Mouse (Mus musculus): Measurements from ENCODE around the gene Ccr4. TPM values are rescaled to one million over a fixed set of nuclear protein-coding genes. Genes with fewer than 3 reads are reported as not detected.

Ccr4 gene
- polyA plus RNA-seq, 1 experiment from 2014 or later, result not detected

DNA sequence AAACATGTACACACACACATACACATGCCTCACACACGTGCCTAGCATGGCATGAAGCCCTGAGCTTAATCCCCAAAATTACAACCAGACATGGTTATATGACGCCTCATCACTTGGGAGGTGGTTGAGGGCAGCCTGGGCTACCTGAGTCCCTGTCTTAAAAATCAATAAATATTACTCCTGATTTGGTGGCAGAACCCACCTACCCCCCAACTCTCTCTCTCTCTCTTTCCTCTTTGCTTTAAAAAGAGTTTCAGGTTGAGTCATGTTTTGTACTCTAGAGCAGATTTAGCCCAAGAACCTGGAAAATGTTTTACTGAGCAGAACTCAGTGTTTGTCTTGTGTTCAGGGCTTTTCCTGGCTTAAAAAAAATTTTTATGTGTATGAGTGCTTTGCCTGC is 49.3 kb downstream of the Ccr4 start:
- no peak for ATAC-seq (ENCODE audit: low FRiP score)
- H3K36me3 ChIP-seq, result peaks cover 30% of the 10 kb centered on the region
- no peaks in the 10 kb centered on the region for H3K9me3 ChIP-seq
- 92% methylated on average over 2 of the region's 2 CpGs for WGBS
- H3K4me1 ChIP-seq (replicated peaks), result no peaks in the 10 kb centered on the region
- H3K27me3 ChIP-seq, result no peaks in the 10 kb centered on the region
- no peak overlapping the region for H3K4me3 ChIP-seq
- H3K4me2 ChIP-seq, result no peak overlapping the region
- H3K27ac ChIP-seq, result no peak overlapping the region
- no peak overlapping the region for H3K9ac ChIP-seq

DNA sequence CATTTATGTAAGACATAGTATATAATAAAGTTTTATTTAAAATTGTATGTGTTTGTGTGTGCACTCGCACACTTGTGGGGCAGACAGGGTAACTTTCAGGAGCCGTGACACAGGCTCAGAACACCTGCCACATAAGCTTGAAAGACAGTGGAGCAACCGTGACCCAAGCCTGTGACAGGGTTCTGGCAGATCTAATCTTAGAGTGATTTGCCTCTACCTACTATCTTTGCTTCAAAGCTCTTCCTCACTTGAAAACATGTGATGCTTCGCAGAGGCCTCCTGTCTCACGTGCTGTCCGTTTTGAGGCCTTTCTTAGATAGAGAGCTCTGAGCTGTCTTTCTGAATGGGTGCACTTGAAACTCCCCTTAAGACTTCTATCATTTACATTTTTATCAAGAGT is 52.3 kb downstream of the Ccr4 start:
- WGBS, result 93% methylated on average over 6 of the region's 6 CpGs
- Histone ChIP-seq H3K27ac (no peak overlapping the region), H3K36me3 (peaks cover 15% of the 10 kb centered on the region), H3K4me2 (no peak overlapping the region), H3K9ac (no peak overlapping the region), H3K4me3 (no peak overlapping the region), H3K9me3 (no peaks in the 10 kb centered on the region), H3K27me3 (no peaks in the 10 kb centered on the region), H3K4me1 (replicated peaks) (no peaks in the 10 kb centered on the region)
- no peak for ATAC-seq (ENCODE audit: low FRiP score)

DNA sequence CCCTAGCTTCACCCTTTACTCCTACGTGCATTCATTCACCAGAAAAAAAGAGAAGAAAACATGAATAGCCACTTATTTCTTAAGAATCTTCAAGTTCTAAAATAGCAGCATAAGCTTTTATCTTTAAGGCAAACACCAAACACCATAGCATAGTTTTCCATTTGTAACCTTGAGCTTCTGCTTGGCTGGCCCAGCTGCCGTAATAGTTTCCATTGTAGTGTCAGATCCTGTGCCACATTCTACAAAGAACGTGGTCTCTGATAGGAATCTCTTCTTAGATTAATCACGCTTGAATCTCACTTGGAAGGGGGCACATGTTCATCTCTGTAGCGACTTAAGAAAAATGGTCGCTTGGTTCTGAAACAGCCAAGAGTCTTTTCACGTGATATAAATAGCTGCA is 53.1 kb downstream of the Ccr4 start:
- Histone ChIP-seq H3K4me3 (no peak overlapping the region), H3K4me2 (no peak overlapping the region), H3K27me3 (no peaks in the 10 kb centered on the region), H3K9ac (no peak overlapping the region), H3K4me1 (replicated peaks) (no peaks in the 10 kb centered on the region), H3K9me3 (no peaks in the 10 kb centered on the region), H3K36me3 (peaks cover 9% of the 10 kb centered on the region), H3K27ac (no peak overlapping the region)
- ATAC-seq (ENCODE audit: low FRiP score), result no peak
- 85% methylated on average over 7 of the region's 7 CpGs for WGBS

DNA sequence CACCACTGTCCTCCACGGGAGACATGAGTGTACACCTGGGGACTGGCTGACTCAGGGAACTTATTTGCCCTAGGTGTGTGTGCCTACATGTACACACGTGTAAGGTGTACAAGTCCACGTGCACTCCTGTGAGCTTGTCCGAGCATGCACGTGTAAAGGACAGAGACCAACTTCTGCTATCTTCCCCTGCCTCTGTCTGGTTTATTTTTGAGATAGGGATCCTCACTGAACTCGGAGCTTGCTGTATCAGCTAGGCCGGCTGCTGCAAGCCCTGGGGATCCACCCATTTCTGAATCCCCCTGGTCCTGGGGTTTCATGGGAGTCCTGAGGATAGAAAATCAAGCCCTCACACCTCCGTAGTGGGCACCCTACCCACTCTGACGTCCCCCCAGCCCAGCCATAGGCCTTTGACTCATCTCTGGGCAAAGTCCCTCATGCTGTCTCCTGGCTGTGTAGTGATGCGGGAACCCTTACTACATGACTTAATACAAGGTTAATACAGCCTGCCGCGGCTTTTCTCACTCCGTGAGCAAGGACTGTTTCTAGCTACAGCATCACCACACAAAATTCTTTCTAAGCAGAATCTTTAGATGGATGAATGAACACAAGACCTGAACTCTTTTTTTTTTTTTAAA is 55.5 kb downstream of the Ccr4 start:
- Histone ChIP-seq H3K4me2 (no peak overlapping the region), H3K36me3 (peaks cover 8% of the 10 kb centered on the region; the same call in 1 of the 2 replicates), H3K4me3 (no peak overlapping the region), H3K27ac (no peak overlapping the region), H3K9me3 (no peaks in the 10 kb centered on the region), H3K27me3 (no peaks in the 10 kb centered on the region), H3K9ac (no peak overlapping the region), H3K4me1 (replicated peaks) (no peaks in the 10 kb centered on the region)
- WGBS, result 91% methylated on average over 13 of the region's 13 CpGs
- ATAC-seq (ENCODE audit: low FRiP score), result no peak

DNA sequence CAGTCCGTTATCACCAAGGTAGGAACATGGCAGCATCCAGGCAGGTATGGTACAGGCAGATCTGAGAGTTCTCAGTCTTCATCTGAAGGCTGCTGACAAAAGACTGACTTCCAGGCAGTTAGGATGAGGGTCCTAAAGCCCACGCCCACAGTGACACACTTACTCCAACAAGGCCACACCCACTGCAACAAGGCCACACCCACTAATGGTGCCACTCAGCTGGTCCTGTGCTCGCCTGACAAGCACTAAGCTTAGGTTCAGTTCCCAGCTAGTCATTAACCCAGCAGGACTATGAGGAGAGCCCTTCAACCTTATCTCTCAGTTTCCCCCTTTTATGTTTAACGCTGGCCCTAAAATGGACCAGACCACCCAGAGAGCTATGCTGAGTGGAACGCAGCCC is 56.0 kb downstream of the Ccr4 start:
- Histone ChIP-seq H3K4me3 (no peak overlapping the region), H3K9ac (no peak overlapping the region), H3K36me3 (peaks cover 8% of the 10 kb centered on the region; the same call in 1 of the 2 replicates), H3K9me3 (no peaks in the 10 kb centered on the region), H3K27ac (no peak overlapping the region), H3K4me2 (no peak overlapping the region), H3K27me3 (no peaks in the 10 kb centered on the region), H3K4me1 (replicated peaks) (no peaks in the 10 kb centered on the region)
- no peak for ATAC-seq (ENCODE audit: low FRiP score)
- WGBS, result 87% methylated on average over 5 of the region's 5 CpGs

DNA sequence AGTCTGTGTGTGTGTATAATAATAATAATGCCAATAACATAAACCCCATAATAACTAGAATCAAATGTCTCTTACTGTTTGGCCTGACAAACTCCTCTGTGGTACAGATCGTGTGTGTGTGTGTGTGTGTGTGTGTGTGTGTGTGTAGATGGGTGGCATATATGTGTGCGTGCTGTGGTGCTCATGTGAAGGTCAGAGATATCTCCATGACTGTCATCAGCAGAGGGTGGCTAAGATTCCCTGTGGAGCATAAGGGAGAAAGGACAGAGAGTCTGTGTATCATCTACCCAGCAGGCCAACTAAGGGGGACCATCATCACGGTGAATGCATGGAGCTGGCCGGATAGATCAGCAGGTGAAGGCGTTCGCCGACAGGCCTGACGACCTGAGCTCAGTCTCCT is 57.8 kb downstream of the Ccr4 start:
- H3K27me3 ChIP-seq, result no peaks in the 10 kb centered on the region
- ATAC-seq (ENCODE audit: low FRiP score), result no peak
- WGBS, result 95% methylated on average over 8 of the region's 8 CpGs
- H3K4me1 ChIP-seq (replicated peaks), result no peaks in the 10 kb centered on the region
- H3K9me3 ChIP-seq, result no peaks in the 10 kb centered on the region
- no peak overlapping the region for H3K4me2 ChIP-seq
- no peak overlapping the region for H3K9ac ChIP-seq
- H3K4me3 ChIP-seq, result no peak overlapping the region
- H3K27ac ChIP-seq, result no peak overlapping the region
- peaks cover 7% of the 10 kb centered on the region for H3K36me3 ChIP-seq

DNA sequence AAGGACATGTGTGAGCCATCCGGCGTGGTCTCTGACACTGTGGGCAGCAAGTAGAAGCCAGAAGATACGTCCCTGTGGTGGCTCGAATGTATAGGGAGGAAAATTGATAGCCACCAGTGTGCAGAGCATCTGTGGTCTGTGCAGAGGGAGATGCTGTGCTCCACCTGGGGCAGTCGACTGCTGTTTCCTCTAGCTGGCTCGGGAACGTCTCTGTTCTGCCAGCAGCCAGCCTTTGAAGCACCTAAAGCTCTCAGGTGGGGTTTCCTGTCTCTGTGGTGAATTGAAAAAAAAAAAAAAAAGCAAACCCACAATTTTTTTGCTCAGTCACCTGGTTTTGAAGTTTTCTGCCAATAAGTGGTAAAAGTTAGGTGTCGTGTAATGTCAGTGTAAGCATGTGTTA is 61.4 kb downstream of the Ccr4 start:
- H3K4me3 ChIP-seq, result no peak overlapping the region
- ATAC-seq (ENCODE audit: low FRiP score), result no peak
- H3K9me3 ChIP-seq, result no peaks in the 10 kb centered on the region
- 94% methylated on average over 8 of the region's 8 CpGs for WGBS
- H3K9ac ChIP-seq, result no peak overlapping the region
- peaks cover 9% of the 10 kb centered on the region for H3K36me3 ChIP-seq
- no peaks in the 10 kb centered on the region for H3K4me1 ChIP-seq (replicated peaks)
- no peak overlapping the region for H3K4me2 ChIP-seq
- no peaks in the 10 kb centered on the region for H3K27me3 ChIP-seq
- no peak overlapping the region for H3K27ac ChIP-seq

DNA sequence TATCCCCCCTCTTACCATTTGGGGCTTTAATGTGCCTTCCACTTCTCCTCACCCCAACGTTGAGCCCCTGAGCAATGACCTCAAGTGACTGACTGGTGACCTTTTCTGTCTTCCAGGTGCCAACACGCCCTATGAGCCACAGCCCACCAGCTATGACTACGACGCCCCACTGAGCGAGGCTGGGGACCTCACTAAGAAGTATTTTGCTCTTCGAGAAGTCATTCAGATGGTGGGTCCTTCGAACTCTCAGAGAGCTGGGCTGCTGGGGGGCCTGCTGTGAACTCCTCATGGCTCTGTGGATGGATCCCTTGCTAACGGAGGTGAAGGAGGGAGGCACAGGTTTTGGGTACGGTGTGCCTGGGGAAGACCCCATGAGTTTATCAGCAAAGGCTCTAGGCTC is 61.8 kb downstream of the Ccr4 start:
- no peak overlapping the region for H3K27ac ChIP-seq
- WGBS, result 88% methylated on average over 9 of the region's 9 CpGs
- H3K9ac ChIP-seq, result no peak overlapping the region
- H3K4me3 ChIP-seq, result no peak overlapping the region
- ATAC-seq (ENCODE audit: low FRiP score), result no peak
- no peaks in the 10 kb centered on the region for H3K9me3 ChIP-seq
- H3K4me2 ChIP-seq, result no peak overlapping the region
- H3K36me3 ChIP-seq, result peaks cover 13% of the 10 kb centered on the region
- no peaks in the 10 kb centered on the region for H3K27me3 ChIP-seq
- no peaks in the 10 kb centered on the region for H3K4me1 ChIP-seq (replicated peaks)

DNA sequence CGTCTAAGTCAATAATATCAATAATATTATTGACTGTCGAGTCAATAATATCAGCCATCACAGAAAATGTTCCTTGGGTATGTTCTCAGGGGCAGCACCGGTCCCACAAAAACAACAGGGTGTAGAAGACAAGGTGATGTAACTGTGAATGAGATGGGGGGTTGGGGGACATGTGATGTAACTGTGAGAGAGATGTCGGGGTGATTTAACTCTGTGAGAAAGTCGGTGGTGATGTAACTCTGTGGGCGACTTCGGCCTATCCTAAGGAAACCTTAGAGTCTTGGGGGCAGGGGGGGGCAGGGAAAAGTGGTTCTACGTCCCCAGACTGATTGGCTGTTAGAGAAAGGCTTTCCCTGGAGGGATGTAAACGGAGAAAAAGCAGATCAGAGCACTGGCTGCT is 62.5 kb downstream of the Ccr4 start:
- H3K9ac ChIP-seq, result no peak overlapping the region
- peaks cover 17% of the 10 kb centered on the region for H3K36me3 ChIP-seq
- no peak overlapping the region for H3K4me2 ChIP-seq
- ATAC-seq (ENCODE audit: low FRiP score), result no peak
- WGBS, result 97% methylated on average over 9 of the region's 9 CpGs
- H3K27me3 ChIP-seq, result no peaks in the 10 kb centered on the region
- H3K9me3 ChIP-seq, result no peaks in the 10 kb centered on the region
- H3K4me1 ChIP-seq (replicated peaks), result no peaks in the 10 kb centered on the region
- no peak overlapping the region for H3K4me3 ChIP-seq
- H3K27ac ChIP-seq, result no peak overlapping the region

DNA sequence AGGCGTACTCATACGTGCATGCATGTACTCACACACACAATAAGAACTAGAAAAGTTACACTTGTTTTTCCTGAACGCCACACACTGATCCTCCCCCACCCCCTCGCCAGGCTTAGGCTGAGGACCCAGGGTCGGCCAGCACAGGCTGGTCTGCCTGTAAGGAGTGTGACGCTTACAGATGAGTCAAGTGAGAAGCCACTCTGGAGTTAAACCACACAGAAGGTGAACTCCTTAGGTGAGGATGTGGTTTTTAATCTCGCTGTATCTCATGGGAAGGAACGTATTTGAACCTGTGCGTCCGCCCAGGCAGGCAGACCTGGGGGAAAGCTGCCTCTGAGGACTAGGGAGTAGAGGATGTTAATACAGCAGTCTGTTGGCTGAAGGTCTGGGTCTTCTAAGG is 64.2 kb downstream of the Ccr4 start:
- Histone ChIP-seq H3K9ac (no peak overlapping the region), H3K36me3 (peaks cover 29% of the 10 kb centered on the region), H3K4me1 (replicated peaks) (no peaks in the 10 kb centered on the region), H3K27me3 (no peaks in the 10 kb centered on the region), H3K4me2 (no peak overlapping the region), H3K4me3 (no peak overlapping the region), H3K9me3 (peaks cover 6% of the 10 kb centered on the region), H3K27ac (no peak overlapping the region)
- no peak for ATAC-seq (ENCODE audit: low FRiP score)
- 91% methylated on average over 10 of the region's 10 CpGs for WGBS

Other genes starting within 250 kb of the Ccr4 start
- not detected in 2 replicates for gene Bcl2a1c, start 174.8 kb downstream of the Ccr4 start, polyA plus RNA-seq (2015; fragmentation: Nextera tagmentation; extraction: Ambion mirVana)
- 27.4 and 32.6 TPM in 2 replicates for gene Crtap, start 114.2 kb downstream of the Ccr4 start, polyA plus RNA-seq (2015; fragmentation: Nextera tagmentation; extraction: Ambion mirVana)
- gene Glb1, start 103.8 kb downstream of the Ccr4 start, polyA plus RNA-seq (2015; fragmentation: Nextera tagmentation; extraction: Ambion mirVana), result 27.0 and 29.1 TPM in 2 replicates
- 7.7 and 9.7 TPM in 2 replicates for gene Tmppe, start 103.8 kb downstream of the Ccr4 start, polyA plus RNA-seq (2015; fragmentation: Nextera tagmentation; extraction: Ambion mirVana)
- 0.32 and 0.35 TPM in 2 replicates for gene C130032M10Rik, start 10.8 kb upstream of the Ccr4 start, polyA plus RNA-seq (2015; fragmentation: Nextera tagmentation; extraction: Ambion mirVana)
- 0.50 and 0.53 TPM in 2 replicates for gene Trim71, start 59.5 kb upstream of the Ccr4 start, polyA plus RNA-seq (2015; fragmentation: Nextera tagmentation; extraction: Ambion mirVana)
- 54.7 and 59.0 TPM in 2 replicates for gene Cnot10, start 135.3 kb upstream of the Ccr4 start, polyA plus RNA-seq (2015; fragmentation: Nextera tagmentation; extraction: Ambion mirVana)
- 124 and 148 TPM in 2 replicates for gene Dync1li1, start 183.9 kb upstream of the Ccr4 start, polyA plus RNA-seq (2015; fragmentation: Nextera tagmentation; extraction: Ambion mirVana)
- 20.5 and 21.8 TPM in 2 replicates for gene Cmtm6, start 226.2 kb upstream of the Ccr4 start, polyA plus RNA-seq (2015; fragmentation: Nextera tagmentation; extraction: Ambion mirVana)